In the genomic region with DNA sequence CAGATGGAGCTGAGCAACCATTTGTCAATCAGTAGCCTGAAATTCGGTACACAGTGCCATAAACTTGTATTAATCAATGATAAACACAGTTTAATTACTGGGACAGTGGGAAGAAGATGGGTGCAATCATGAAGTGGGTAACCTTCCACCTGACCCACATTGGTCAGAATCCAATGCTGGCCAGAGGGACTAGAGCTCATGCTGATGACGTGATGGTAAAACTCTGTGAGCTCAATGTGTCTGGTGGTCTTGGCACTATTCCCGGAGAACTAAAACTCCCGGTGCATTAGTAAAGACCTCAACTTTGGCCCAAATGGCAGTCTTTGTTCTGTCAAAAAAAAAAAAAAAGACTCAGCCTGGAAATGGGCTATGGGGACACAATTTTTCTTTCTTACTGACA, we compare ENCODE assay signal across 31 mouse cellular contexts.
DNase-seq lines count a peak whose midpoint lies in the region; ATAC-seq and TF ChIP-seq lines count a peak whose summit lies in the region.
"Had no signal": no experiment of that assay in that cellular context is flagged by ENCODE, and none has a peak within 500 bp of the region (broad histone marks: within the 10 kb centered on the region; RNA-seq: fewer than 3 reads in every experiment).

No protein-coding gene starts in this region.

- WGBS in embryonic facial prominence, embryonic 14.5 days, result 65% methylated on average over 4 of the region's 4 CpGs
- 91% methylated on average over 4 of the region's 4 CpGs for WGBS in embryonic facial prominence, embryonic 10.5 days
- 40% methylated on average over 4 of the region's 4 CpGs for WGBS in hindbrain, postnatal 0 days
- WGBS in hindbrain, embryonic 12.5 days, result 76% methylated on average over 4 of the region's 4 CpGs
- 66% methylated on average over 4 of the region's 4 CpGs for WGBS in midbrain, postnatal 0 days
- 74% methylated on average over 4 of the region's 4 CpGs for WGBS in midbrain, embryonic 15.5 days

- ATAC-seq in embryonic facial prominence, embryonic 14.5 days (ENCODE audit: low read depth), result no peak
- ATAC-seq in hindbrain, postnatal 0 days, result no peak
- ATAC-seq in hindbrain, embryonic 12.5 days (ENCODE audit: low FRiP score), result no peak
- no peak for ATAC-seq in midbrain, postnatal 0 days (ENCODE audit: low FRiP score)
- ATAC-seq in midbrain, embryonic 15.5 days (replicated peaks), result no peak
- ATAC-seq: intestine, embryonic 15.5 days; Patski had no signal

- no peak overlapping the region for H3K4me3 ChIP-seq in embryonic facial prominence, embryonic 14.5 days (ENCODE audit: low read depth, low read length)
- H3K4me3 ChIP-seq in embryonic facial prominence, embryonic 10.5 days, result no peak overlapping the region
- no peak overlapping the region for H3K4me3 ChIP-seq in hindbrain, postnatal 0 days (ENCODE audit: low read length)
- no peak overlapping the region for H3K4me3 ChIP-seq in hindbrain, embryonic 12.5 days
- no peak overlapping the region for H3K4me3 ChIP-seq in midbrain, postnatal 0 days (ENCODE audit: low read depth, low read length)
- no peak overlapping the region for H3K4me3 ChIP-seq in midbrain, embryonic 15.5 days
- H3K4me3 ChIP-seq: embryonic facial prominence, embryonic 12.5 days; heart, embryonic 12.5 days; hindbrain, embryonic 15.5 days; intestine, embryonic 15.5 days; layer of hippocampus, adult 2 months; left cerebral cortex, adult 2 months; liver, embryonic 15.5 days; lung, embryonic 15.5 days; neural tube, embryonic 15.5 days had no signal

- peak; percentile 42 for DNase-seq in embryonic facial prominence, embryonic 14.5 days (ENCODE audit: low spot score)
- no peak for DNase-seq in embryonic facial prominence, embryonic 10.5 days (ENCODE audit: low spot score)
- peak; percentile 10 for DNase-seq in hindbrain, postnatal 0 days (ENCODE audit: low spot score)
- peak; percentile 13 for DNase-seq in midbrain, postnatal 0 days (ENCODE audit: low spot score)
- DNase-seq in frontal cortex, adult 2 months (ENCODE audit: extremely low spot score in 1 of 2, low spot score in 1 of 2), result no peak
- DNase-seq: adrenal gland, postnatal 10 days; cerebellum, adult 11 months; cerebellum, adult 9-10 months; cerebellum, postnatal 36 days; gastrocnemius, postnatal 36 days; heart, adult 18-20 months; heart, postnatal 4 days; kidney, adult 2 months; kidney, postnatal 36 days; retina, postnatal 1 day; right cerebral cortex, postnatal 25 days; thymus, postnatal 14 days had no signal

- H3K9ac ChIP-seq in embryonic facial prominence, embryonic 14.5 days (ENCODE audit: low read depth, low read length), result no peak overlapping the region
- no peak overlapping the region for H3K9ac ChIP-seq in hindbrain, postnatal 0 days (replicated peaks; ENCODE audit: low read length)
- no peak overlapping the region for H3K9ac ChIP-seq in hindbrain, embryonic 12.5 days
- H3K9ac ChIP-seq in midbrain, postnatal 0 days (replicated peaks; ENCODE audit: low read length, poor library complexity, severe bottlenecking), result no peak overlapping the region
- H3K9ac ChIP-seq in midbrain, embryonic 15.5 days, result no peak overlapping the region
- H3K9ac ChIP-seq: embryonic facial prominence, embryonic 12.5 days; heart, embryonic 12.5 days; hindbrain, embryonic 15.5 days; intestine, embryonic 15.5 days; liver, embryonic 15.5 days; lung, embryonic 15.5 days; neural tube, embryonic 15.5 days had no signal

- H3K9me3 ChIP-seq in embryonic facial prominence, embryonic 14.5 days (ENCODE audit: control insufficient read depth, low read length), result no peaks in the 10 kb centered on the region
- no peaks in the 10 kb centered on the region for H3K9me3 ChIP-seq in embryonic facial prominence, embryonic 10.5 days
- no peaks in the 10 kb centered on the region for H3K9me3 ChIP-seq in hindbrain, postnatal 0 days (ENCODE audit: low read length)
- no peaks in the 10 kb centered on the region for H3K9me3 ChIP-seq in hindbrain, embryonic 12.5 days (replicated peaks)
- no peaks in the 10 kb centered on the region for H3K9me3 ChIP-seq in midbrain, postnatal 0 days (ENCODE audit: low read length)
- no peaks in the 10 kb centered on the region for H3K9me3 ChIP-seq in midbrain, embryonic 15.5 days
- H3K9me3 ChIP-seq: embryonic facial prominence, embryonic 12.5 days; heart, embryonic 12.5 days; hindbrain, embryonic 15.5 days; intestine, embryonic 15.5 days; liver, embryonic 15.5 days; lung, embryonic 15.5 days; neural tube, embryonic 15.5 days had no signal

- no peak overlapping the region for H3K4me2 ChIP-seq in embryonic facial prominence, embryonic 14.5 days (ENCODE audit: low read depth, low read length)
- H3K4me2 ChIP-seq in hindbrain, postnatal 0 days (ENCODE audit: low read depth, low read length), result no peak overlapping the region
- no peak overlapping the region for H3K4me2 ChIP-seq in hindbrain, embryonic 12.5 days (replicated peaks)
- no peak overlapping the region for H3K4me2 ChIP-seq in midbrain, postnatal 0 days (ENCODE audit: low read depth, low read length, poor library complexity, severe bottlenecking)
- H3K4me2 ChIP-seq in midbrain, embryonic 15.5 days, result no peak overlapping the region
- H3K4me2 ChIP-seq: embryonic facial prominence, embryonic 12.5 days; heart, embryonic 12.5 days; hindbrain, embryonic 15.5 days; intestine, embryonic 15.5 days; liver, embryonic 15.5 days; lung, embryonic 15.5 days; midbrain, embryonic 11.5 days; neural tube, embryonic 15.5 days had no signal

- no peak for TF ChIP-seq CTCF in hindbrain, postnatal 0 days (IDR thresholded peaks at IDR 0.05; ENCODE audit: low read depth)
- no peak for TF ChIP-seq CTCF in midbrain, postnatal 0 days (IDR thresholded peaks at IDR 0.05)

- H3K27me3 ChIP-seq in embryonic facial prominence, embryonic 14.5 days (replicated peaks; ENCODE audit: control insufficient read depth, insufficient read depth, low read length), result no peaks in the 10 kb centered on the region
- H3K27me3 ChIP-seq in embryonic facial prominence, embryonic 10.5 days (replicated peaks; ENCODE audit: low read depth, poor library complexity, severe bottlenecking), result no peaks in the 10 kb centered on the region
- H3K27me3 ChIP-seq in hindbrain, postnatal 0 days (ENCODE audit: insufficient read depth, low read length), result no peaks in the 10 kb centered on the region
- no peaks in the 10 kb centered on the region for H3K27me3 ChIP-seq in hindbrain, embryonic 12.5 days
- no peaks in the 10 kb centered on the region for H3K27me3 ChIP-seq in midbrain, postnatal 0 days (ENCODE audit: insufficient read depth, low read length)
- no peaks in the 10 kb centered on the region for H3K27me3 ChIP-seq in midbrain, embryonic 15.5 days (replicated peaks)
- H3K27me3 ChIP-seq: CH12.LX; embryonic facial prominence, embryonic 12.5 days; heart, embryonic 12.5 days; hindbrain, embryonic 15.5 days; intestine, embryonic 15.5 days; liver, embryonic 15.5 days; lung, embryonic 15.5 days; neural tube, embryonic 15.5 days; Patski had no signal

- H3K36me3 ChIP-seq in embryonic facial prominence, embryonic 14.5 days (ENCODE audit: control insufficient read depth, insufficient read depth, low read length), result no peaks in the 10 kb centered on the region
- H3K36me3 ChIP-seq in embryonic facial prominence, embryonic 10.5 days (replicated peaks), result no peaks in the 10 kb centered on the region
- H3K36me3 ChIP-seq in hindbrain, postnatal 0 days (ENCODE audit: insufficient read depth, low read length), result no peaks in the 10 kb centered on the region
- no peaks in the 10 kb centered on the region for H3K36me3 ChIP-seq in hindbrain, embryonic 12.5 days
- no peaks in the 10 kb centered on the region for H3K36me3 ChIP-seq in midbrain, postnatal 0 days (ENCODE audit: insufficient read depth, low read length)
- no peaks in the 10 kb centered on the region for H3K36me3 ChIP-seq in midbrain, embryonic 15.5 days (replicated peaks)
- H3K36me3 ChIP-seq: embryonic facial prominence, embryonic 12.5 days; heart, embryonic 12.5 days; hindbrain, embryonic 15.5 days; intestine, embryonic 15.5 days; liver, embryonic 15.5 days; lung, embryonic 15.5 days; neural tube, embryonic 15.5 days had no signal

- H3K4me1 ChIP-seq in embryonic facial prominence, embryonic 14.5 days (ENCODE audit: control insufficient read depth, insufficient read depth, low read length), result no peaks in the 10 kb centered on the region
- H3K4me1 ChIP-seq in embryonic facial prominence, embryonic 10.5 days, result no peaks in the 10 kb centered on the region
- no peaks in the 10 kb centered on the region for H3K4me1 ChIP-seq in hindbrain, postnatal 0 days (ENCODE audit: insufficient read depth, low read length)
- H3K4me1 ChIP-seq in hindbrain, embryonic 12.5 days, result no peaks in the 10 kb centered on the region
- no peaks in the 10 kb centered on the region for H3K4me1 ChIP-seq in midbrain, postnatal 0 days (ENCODE audit: insufficient read depth, low read length)
- no peaks in the 10 kb centered on the region for H3K4me1 ChIP-seq in midbrain, embryonic 15.5 days
- H3K4me1 ChIP-seq: embryonic facial prominence, embryonic 12.5 days; heart, embryonic 12.5 days; intestine, embryonic 15.5 days; liver, embryonic 15.5 days; lung, embryonic 15.5 days; neural tube, embryonic 15.5 days had no signal

- no peak overlapping the region for H3K27ac ChIP-seq in embryonic facial prominence, embryonic 14.5 days (replicated peaks; ENCODE audit: low read depth, low read length)
- H3K27ac ChIP-seq in embryonic facial prominence, embryonic 10.5 days (replicated peaks), result no peak overlapping the region
- H3K27ac ChIP-seq in hindbrain, postnatal 0 days, result no peak overlapping the region
- no peak overlapping the region for H3K27ac ChIP-seq in hindbrain, embryonic 12.5 days
- H3K27ac ChIP-seq in midbrain, postnatal 0 days (ENCODE audit: low read depth, low read length), result no peak overlapping the region
- no peak overlapping the region for H3K27ac ChIP-seq in midbrain, embryonic 15.5 days
- H3K27ac ChIP-seq: embryonic facial prominence, embryonic 12.5 days; hindbrain, embryonic 15.5 days; intestine, embryonic 15.5 days; layer of hippocampus, adult 2 months; left cerebral cortex, adult 2 months; liver, embryonic 15.5 days; lung, embryonic 15.5 days; neural tube, embryonic 15.5 days had no signal

Comparison
In these comparisons a context has a peak if more than half of its experiments do, and no peak if none do; other contexts are left out.
1. DNase-seq: peak in embryonic facial prominence, embryonic 14.5 days (single experiment), hindbrain, postnatal 0 days (single experiment) and midbrain, postnatal 0 days (single experiment); none in embryonic facial prominence, embryonic 10.5 days (single experiment) and frontal cortex, adult 2 months (0 of 2).